Mouse (Mus musculus) left cerebral cortex, postnatal 25 days (tissue): ENCODE results near the gene Slc25a31. TPM values are rescaled to one million over a fixed set of nuclear protein-coding genes. Genes with fewer than 3 reads are reported as not detected.

ENCODE experiments used
- DNase-seq, 2 experiments: peaks; one replicate each; pipeline ENCODE4 v3.0.0; 2022; ENCODE audit warnings: low spot score in 2 of 2, mixed read lengths in 1 of 2
- intact Hi-C: fragments of 180-260 bp; cut with DNase I; formaldehyde crosslinking; loops from one replicate; pipeline ENCODE4 v1.15.1; 2025
- total RNA-seq, 2 experiments: library from RNA; stranded (reverse); gene quantifications; 2 replicates each; pipeline ENCODE4 v1.2.3; 2021

Slc25a31 gene
- total RNA-seq: under 1 TPM; 0.16 to 0.34 TPM

- intact Hi-C loops: no loop called here
- no peak for DNase-seq
These were observed at the start of gene Slc25a31 for GRCm38 (mm10) chr3:40708655-40709054. Gene Slc25a31, plus strand, starts transcription at chr3:40708855.

- no peak for DNase-seq
- intact Hi-C loops: no loop called here
These were observed 48.4 kb upstream of the Slc25a31 start for GRCm38 (mm10) chr3:40660231-40660630.

GRCm38 (mm10) chr3:40666109-40666508 lies 42.5 kb upstream of the Slc25a31 start:
- intact Hi-C loops: no loop called here
- DNase-seq: no peak

- DNase-seq: no peak
- intact Hi-C loops: no loop called here
These were observed 41.6 kb upstream of the Slc25a31 start for GRCm38 (mm10) chr3:40666861-40667719.

GRCm38 (mm10) chr3:40668889-40669288 lies 39.8 kb upstream of the Slc25a31 start:
- intact Hi-C loops: no loop called here
- DNase-seq: no peak

- DNase-seq: no peak
- intact Hi-C loops: no loop called here
These were observed 39.3 kb upstream of the Slc25a31 start for GRCm38 (mm10) chr3:40669395-40669794.

- no peak for DNase-seq
- intact Hi-C loops: no loop called here
These were observed 35.1 kb upstream of the Slc25a31 start for GRCm38 (mm10) chr3:40673515-40673914.

GRCm38 (mm10) chr3:40674873-40675405 lies 33.7 kb upstream of the Slc25a31 start:
- intact Hi-C loops: no loop called here
- no peak for DNase-seq

- intact Hi-C loops: no loop called here
These were observed 29.8 kb upstream of the Slc25a31 start for GRCm38 (mm10) chr3:40678856-40679255.

GRCm38 (mm10) chr3:40682404-40682803 lies 26.3 kb upstream of the Slc25a31 start:
- peak in 1 of 2 experiments; percentile 66 for DNase-seq
- intact Hi-C loops: no loop called here

More at GRCm38 (mm10) chr3:40678856-40679255, 29.8 kb upstream of the Slc25a31 start:
- no peak for DNase-seq

- DNase-seq: no peak
- intact Hi-C loops: no loop called here
These were observed 25.5 kb upstream of the Slc25a31 start for GRCm38 (mm10) chr3:40683171-40683570.

GRCm38 (mm10) chr3:40685855-40686515 lies 22.7 kb upstream of the Slc25a31 start:
- intact Hi-C loops: no loop called here
- DNase-seq: peak in 1 of 2 experiments; percentile 9

GRCm38 (mm10) chr3:40686836-40687235 lies 21.8 kb upstream of the Slc25a31 start:
- intact Hi-C loops: no loop called here

GRCm38 (mm10) chr3:40687588-40687987 lies 21.1 kb upstream of the Slc25a31 start:
- no peak for DNase-seq
- intact Hi-C loops: no loop called here

More at GRCm38 (mm10) chr3:40686836-40687235, 21.8 kb upstream of the Slc25a31 start:
- DNase-seq: no peak

GRCm38 (mm10) chr3:40691566-40691965 lies 17.1 kb upstream of the Slc25a31 start:
- intact Hi-C loops: no loop called here
- DNase-seq: no peak

- intact Hi-C loops: no loop called here
- peak in 1 of 2 experiments; percentile 38 for DNase-seq
These were observed 15.2 kb upstream of the Slc25a31 start for GRCm38 (mm10) chr3:40693435-40693834.

GRCm38 (mm10) chr3:40693960-40694359 lies 14.7 kb upstream of the Slc25a31 start:
- DNase-seq: peak in 1 of 2 experiments; percentile 50
- intact Hi-C loops: no loop called here

- no peak for DNase-seq
- intact Hi-C loops: no loop called here
These were observed 14.2 kb upstream of the Slc25a31 start for GRCm38 (mm10) chr3:40694438-40694837.

GRCm38 (mm10) chr3:40695162-40695561 lies 13.5 kb upstream of the Slc25a31 start:
- intact Hi-C loops: no loop called here
- no peak for DNase-seq

GRCm38 (mm10) chr3:40698834-40699233 lies 9.8 kb upstream of the Slc25a31 start:
- no peak for DNase-seq
- intact Hi-C loops: no loop called here
